Mouse (Mus musculus): ENCODE measurements around the gene Gm20388. TPM values are rescaled to one million over a fixed set of nuclear protein-coding genes. Genes with fewer than 3 reads are reported as not detected.

Gene Gm20388
- polyA plus RNA-seq, 1 experiment from 2014 or later, result not detected

- Histone ChIP-seq H3K27me3 (replicated peaks; ENCODE audit: control insufficient read depth, insufficient read depth, low read length) (no peaks in the 10 kb centered on the region), H3K36me3 (ENCODE audit: control insufficient read depth, insufficient read depth) (peaks cover 30% of the 10 kb centered on the region), H3K4me2 (replicated peaks; ENCODE audit: low read depth) (no peak overlapping the region), H3K4me3 (ENCODE audit: low read depth, low read length) (no peak overlapping the region), H3K9ac (ENCODE audit: low read depth, low read length) (no peak overlapping the region), H3K9me3 (ENCODE audit: control insufficient read depth) (no peaks in the 10 kb centered on the region), H3K27ac (ENCODE audit: low read depth, low read length) (no peak overlapping the region), H3K4me1 (replicated peaks; ENCODE audit: control insufficient read depth, insufficient read depth, low read length) (no peaks in the 10 kb centered on the region)
- ATAC-seq, result no peak
- TF ChIP-seq CTCF (IDR thresholded peaks at IDR 0.05; ENCODE audit: low read depth), result no peak
- WGBS, result 60% methylated on average over 24 of the region's 24 CpGs
Observed at GRCm38 (mm10) chr8:121551065-121551985, 1640.7 kb downstream of the Gm20388 start.

- no peaks in the 10 kb centered on the region for H3K9me3 ChIP-seq (ENCODE audit: control insufficient read depth)
- WGBS, result 80% methylated on average over 9 of the region's 9 CpGs
- no peak overlapping the region for H3K9ac ChIP-seq (ENCODE audit: low read depth, low read length)
- no peaks in the 10 kb centered on the region for H3K27me3 ChIP-seq (replicated peaks; ENCODE audit: control insufficient read depth, insufficient read depth, low read length)
- no peak overlapping the region for H3K4me3 ChIP-seq (ENCODE audit: low read depth, low read length)
- TF ChIP-seq CTCF (IDR thresholded peaks at IDR 0.05; ENCODE audit: low read depth), result no peak
- H3K27ac ChIP-seq (ENCODE audit: low read depth, low read length), result no peak overlapping the region
- peaks cover 30% of the 10 kb centered on the region for H3K36me3 ChIP-seq (ENCODE audit: control insufficient read depth, insufficient read depth)
- H3K4me2 ChIP-seq (replicated peaks; ENCODE audit: low read depth), result no peak overlapping the region
- H3K4me1 ChIP-seq (replicated peaks; ENCODE audit: control insufficient read depth, insufficient read depth, low read length), result no peaks in the 10 kb centered on the region
- ATAC-seq, result no peak
Observed at GRCm38 (mm10) chr8:121552506-121552905, 1641.9 kb downstream of the Gm20388 start.

GRCm38 (mm10) chr8:121553831-121554475 is 1643.3 kb downstream of the Gm20388 start:
- TF ChIP-seq CTCF (IDR thresholded peaks at IDR 0.05; ENCODE audit: low read depth), result no peak
- 90% methylated on average over 32 of the region's 32 CpGs for WGBS
- H3K4me1 ChIP-seq (replicated peaks; ENCODE audit: control insufficient read depth, insufficient read depth, low read length), result no peaks in the 10 kb centered on the region
- H3K4me2 ChIP-seq (replicated peaks; ENCODE audit: low read depth), result no peak overlapping the region
- H3K27me3 ChIP-seq (replicated peaks; ENCODE audit: control insufficient read depth, insufficient read depth, low read length), result no peaks in the 10 kb centered on the region
- H3K9ac ChIP-seq (ENCODE audit: low read depth, low read length), result no peak overlapping the region
- no peak overlapping the region for H3K4me3 ChIP-seq (ENCODE audit: low read depth, low read length)
- no peaks in the 10 kb centered on the region for H3K9me3 ChIP-seq (ENCODE audit: control insufficient read depth)
- no peak for ATAC-seq
- no peak overlapping the region for H3K27ac ChIP-seq (ENCODE audit: low read depth, low read length)
- H3K36me3 ChIP-seq (ENCODE audit: control insufficient read depth, insufficient read depth), result peaks cover 35% of the 10 kb centered on the region

GRCm38 (mm10) chr8:121557746-121558145 is 1647.1 kb downstream of the Gm20388 start:
- Histone ChIP-seq H3K4me2 (replicated peaks; ENCODE audit: low read depth) (no peak overlapping the region), H3K9ac (ENCODE audit: low read depth, low read length) (no peak overlapping the region), H3K4me3 (ENCODE audit: low read depth, low read length) (no peak overlapping the region), H3K27me3 (replicated peaks; ENCODE audit: control insufficient read depth, insufficient read depth, low read length) (no peaks in the 10 kb centered on the region), H3K9me3 (ENCODE audit: control insufficient read depth) (no peaks in the 10 kb centered on the region), H3K4me1 (replicated peaks; ENCODE audit: control insufficient read depth, insufficient read depth, low read length) (no peaks in the 10 kb centered on the region), H3K27ac (ENCODE audit: low read depth, low read length) (no peak overlapping the region), H3K36me3 (ENCODE audit: control insufficient read depth, insufficient read depth) (peaks cover 43% of the 10 kb centered on the region)
- 81% methylated on average over 11 of the region's 11 CpGs for WGBS
- ATAC-seq, result no peak
- no peak for TF ChIP-seq CTCF (IDR thresholded peaks at IDR 0.05; ENCODE audit: low read depth)

- H3K27me3 ChIP-seq (replicated peaks; ENCODE audit: control insufficient read depth, insufficient read depth, low read length), result no peaks in the 10 kb centered on the region
- peaks cover 37% of the 10 kb centered on the region for H3K36me3 ChIP-seq (ENCODE audit: control insufficient read depth, insufficient read depth)
- H3K4me3 ChIP-seq (ENCODE audit: low read depth, low read length), result no peak overlapping the region
- WGBS, result 88% methylated on average over 16 of the region's 16 CpGs
- no peak overlapping the region for H3K4me2 ChIP-seq (replicated peaks; ENCODE audit: low read depth)
- H3K4me1 ChIP-seq (replicated peaks; ENCODE audit: control insufficient read depth, insufficient read depth, low read length), result no peaks in the 10 kb centered on the region
- peak; percentile 14; the same call in 1 of the 2 replicates for TF ChIP-seq CTCF (IDR thresholded peaks at IDR 0.05; ENCODE audit: low read depth)
- H3K27ac ChIP-seq (ENCODE audit: low read depth, low read length), result no peak overlapping the region
- H3K9ac ChIP-seq (ENCODE audit: low read depth, low read length), result no peak overlapping the region
- H3K9me3 ChIP-seq (ENCODE audit: control insufficient read depth), result no peaks in the 10 kb centered on the region
- no peak for ATAC-seq
Observed at GRCm38 (mm10) chr8:121558538-121558937, 1647.9 kb downstream of the Gm20388 start.

GRCm38 (mm10) chr8:121559801-121560200 is 1649.2 kb downstream of the Gm20388 start:
- 88% methylated on average over 12 of the region's 12 CpGs for WGBS
- H3K4me1 ChIP-seq (replicated peaks; ENCODE audit: control insufficient read depth, insufficient read depth, low read length), result no peaks in the 10 kb centered on the region
- ATAC-seq, result no peak
- H3K4me3 ChIP-seq (ENCODE audit: low read depth, low read length), result no peak overlapping the region
- H3K4me2 ChIP-seq (replicated peaks; ENCODE audit: low read depth), result no peak overlapping the region
- H3K9ac ChIP-seq (ENCODE audit: low read depth, low read length), result no peak overlapping the region
- TF ChIP-seq CTCF (IDR thresholded peaks at IDR 0.05; ENCODE audit: low read depth), result no peak
- H3K27me3 ChIP-seq (replicated peaks; ENCODE audit: control insufficient read depth, insufficient read depth, low read length), result no peaks in the 10 kb centered on the region
- no peak overlapping the region for H3K27ac ChIP-seq (ENCODE audit: low read depth, low read length)
- H3K9me3 ChIP-seq (ENCODE audit: control insufficient read depth), result no peaks in the 10 kb centered on the region
- peaks cover 24% of the 10 kb centered on the region; the same call in 1 of the 2 replicates for H3K36me3 ChIP-seq (ENCODE audit: control insufficient read depth, insufficient read depth)
